Mouse (Mus musculus) lung, adult 2 months (tissue): ENCODE measurements around the gene Spata6.

ENCODE experiments used
- CTCF ChIP-seq: fragments of 200-500 bp; IDR thresholded peaks from 2 replicates; pipeline ENCODE4 v1.5.1; 2011; ENCODE audit warnings: mild to moderate bottlenecking, low read length, control low read depth; ENCODE audit not compliant: insufficient read depth
- POLR2A ChIP-seq: fragments of 200-500 bp; IDR thresholded peaks from 2 replicates; pipeline ENCODE4 v1.6.1; 2011; ENCODE audit warnings: low read depth, mild to moderate bottlenecking, control low read depth, low read length, borderline replicate concordance; ENCODE audit errors: extremely low read depth

- TF ChIP-seq POLR2A (no peak), CTCF (no peak)
Measured at GRCm38 (mm10) chr4:111780533-111780932, 60.7 kb downstream of the Spata6 start.
